Mouse (Mus musculus) heart, adult 2 months (tissue): Measurements from ENCODE around the gene Sypl2. TPM values are rescaled to one million over a fixed set of nuclear protein-coding genes. Genes with fewer than 3 reads are reported as not detected.
A peak's percentile ranks its signal among the peaks of the same experiment; 100 is the strongest.
"Not testable (repeated sequence)": the region's sequence is repeated elsewhere in the genome, so short reads cannot be mapped to it uniquely, and the experiment has no call there.

ENCODE experiments used
- DNase-seq, 2 experiments: peaks; one replicate each; pipeline ENCODE4 v3.0.0; 2021
- H3K27ac ChIP-seq: fragments of 200-600 bp; 2 replicates; pipeline ENCODE4 v1.8.1; 2022
- H3K27me3 ChIP-seq: fragments of 200-500 bp; 2 replicates; pipeline ENCODE4 v1.6.1; 2012; ENCODE audit warnings: mild to moderate bottlenecking, low read length, inconsistent platforms, mixed read lengths; ENCODE audit not compliant: control insufficient read depth, insufficient read depth
- H3K36me3 ChIP-seq: fragments of 200-500 bp; 2 replicates; pipeline ENCODE4 v1.6.1; 2012; ENCODE audit warnings: low read length, inconsistent platforms; ENCODE audit not compliant: control insufficient read depth, insufficient read depth
- H3K4me1 ChIP-seq: fragments of 200-500 bp; 2 replicates; pipeline ENCODE4 v1.6.1; 2011; ENCODE audit warnings: low read length; ENCODE audit not compliant: control insufficient read depth, insufficient read depth
- H3K4me3 ChIP-seq: fragments of 200-600 bp; 2 replicates; pipeline ENCODE4 v1.8.1; 2022
- H3K79me2 ChIP-seq: fragments of 200-500 bp; replicated peaks from 2 replicates; pipeline ENCODE4 v1.6.1; 2012; ENCODE audit warnings: mild to moderate bottlenecking, inconsistent platforms, low read length, moderate library complexity, mixed read lengths; ENCODE audit not compliant: control insufficient read depth, insufficient read depth
- H3K9ac ChIP-seq: fragments of 200-500 bp; 2 replicates; pipeline ENCODE4 v1.6.1; 2012; ENCODE audit warnings: low read depth, mild to moderate bottlenecking, control low read depth, inconsistent platforms, low read length, mixed read lengths
- CTCF ChIP-seq: fragments of 200-600 bp; IDR thresholded peaks from 2 replicates; pipeline ENCODE4 v1.8.1; 2022; ENCODE audit warnings: antibody characterized with exemption, mild to moderate bottlenecking, moderate library complexity
- EP300 ChIP-seq: fragments of 200-500 bp; IDR thresholded peaks from 2 replicates; pipeline ENCODE4 v1.6.1; 2011; ENCODE audit warnings: low read depth, low read length, control low read depth; ENCODE audit not compliant: insufficient read depth
- POLR2A ChIP-seq: fragments of 200-500 bp; IDR thresholded peaks from 2 replicates; pipeline ENCODE4 v1.6.1; 2011; ENCODE audit warnings: mild to moderate bottlenecking, low read depth, low read length, control low read depth; ENCODE audit not compliant: insufficient read depth
- WGBS: fragments of 180-500 bp; shearing (Covaris S2); methylation state at CpG from one replicate; pipeline ENCODE4 v1.1.7; 2018; 5-methylcytosine and 5-hydroxymethylcytosine counted together
- intact Hi-C: fragments of 180-260 bp; cut with DNase I; formaldehyde crosslinking; loops from one replicate; pipeline ENCODE4 v1.15.1; 2025
- polyA plus RNA-seq: library from polyadenylated mRNA; depleted of rRNA; stranded (reverse); fragments of >200 nt; gene quantifications from 2 replicates; pipeline ENCODE4 v1.2.3, GENCODE M21; 2012
- total RNA-seq, 2 experiments: library from RNA; stranded (reverse); gene quantifications; 2 replicates each; pipeline ENCODE4 v1.2.3; 2021

Sypl2 gene
- total and polyA plus RNA-seq, 3 experiments: 0.64 to 1.2 (median 0.77) TPM

DNA sequence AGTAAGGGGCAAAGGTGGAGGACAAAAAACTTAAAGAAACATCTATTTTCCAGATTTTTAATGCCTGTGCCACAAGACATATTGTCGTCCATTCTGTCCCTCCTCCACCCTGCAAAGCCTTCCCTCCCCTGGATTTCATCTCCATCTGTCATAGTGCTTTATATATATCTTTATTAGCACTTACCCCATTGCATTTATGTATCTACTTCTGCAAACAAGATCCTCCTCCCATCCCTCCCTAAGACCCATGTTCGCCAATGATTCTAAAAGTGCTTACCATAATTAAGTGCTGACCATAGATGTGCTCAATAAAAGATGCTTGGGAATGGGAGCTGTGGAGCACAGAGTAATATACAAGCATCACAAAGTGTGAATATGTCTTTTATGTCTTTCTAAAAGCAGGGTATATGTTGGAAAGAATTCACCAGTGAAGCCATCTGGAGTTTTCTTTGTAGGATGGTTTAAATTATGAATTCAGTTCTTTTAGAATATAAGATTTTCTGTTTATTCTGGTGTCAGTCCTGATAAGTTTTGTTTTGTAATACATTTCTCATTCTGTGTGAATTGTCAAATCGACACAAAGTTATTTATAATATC is 14.9 kb upstream of the Sypl2 start:
- TF ChIP-seq EP300: no peak
- no peak for TF ChIP-seq CTCF
- TF ChIP-seq POLR2A: no peak
- H3K27me3 ChIP-seq: no peaks in the 10 kb centered on the region
- no peak overlapping the region for H3K9ac ChIP-seq
- no peak overlapping the region for H3K4me3 ChIP-seq
- no peaks in the 10 kb centered on the region for H3K36me3 ChIP-seq
- 74% methylated on average over 3 of the region's 3 CpGs for WGBS
- no peak for DNase-seq
- intact Hi-C loops: no loop called here
- no peaks in the 10 kb centered on the region for H3K4me1 ChIP-seq
- no peaks in the 10 kb centered on the region for H3K79me2 ChIP-seq
- no peak overlapping the region for H3K27ac ChIP-seq

DNA sequence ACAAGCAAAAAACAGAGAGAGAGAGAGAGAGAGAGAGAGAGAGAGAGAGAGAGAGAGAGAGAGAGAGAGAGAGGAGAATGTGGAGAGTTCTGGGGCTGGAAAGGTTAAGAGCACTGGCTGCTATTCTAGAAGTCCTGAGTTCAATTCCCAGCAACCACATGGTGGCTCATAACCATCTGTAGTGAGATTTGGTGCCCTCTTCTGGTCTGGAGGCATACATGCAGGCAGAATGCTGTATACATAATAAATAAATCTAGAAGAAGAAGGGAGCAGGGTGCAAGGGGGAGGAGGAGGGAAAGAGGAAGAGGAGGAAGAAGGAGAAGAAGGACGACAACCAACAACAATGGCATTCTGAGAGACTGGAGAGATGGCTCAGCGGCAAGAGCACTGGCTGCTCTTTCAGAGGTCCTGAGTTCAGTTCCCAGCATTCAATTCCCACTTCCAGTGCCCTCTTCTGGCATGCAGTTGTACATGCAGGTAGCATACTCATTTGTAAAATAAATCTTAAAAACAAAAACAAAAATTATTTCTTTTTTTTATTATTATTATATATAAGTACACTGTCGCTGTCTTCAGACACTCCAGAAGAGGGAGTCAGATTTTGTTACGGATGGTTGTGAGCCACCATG is 11.1 kb upstream of the Sypl2 start:
- not testable (repeated sequence) for H3K27ac ChIP-seq, H3K4me3 ChIP-seq, H3K79me2 ChIP-seq, H3K4me1 ChIP-seq, H3K9ac ChIP-seq, H3K27me3 ChIP-seq, H3K36me3 ChIP-seq, DNase-seq
- WGBS: 78% methylated on average over 4 of the region's 4 CpGs
- peak; percentile 18; the same call in 1 of the 2 replicates for TF ChIP-seq CTCF
- intact Hi-C loops: loop anchor here (2.0 kb wide), 1 partner anchor 73 kb away; no protein-coding TSS in a partner anchor

DNA sequence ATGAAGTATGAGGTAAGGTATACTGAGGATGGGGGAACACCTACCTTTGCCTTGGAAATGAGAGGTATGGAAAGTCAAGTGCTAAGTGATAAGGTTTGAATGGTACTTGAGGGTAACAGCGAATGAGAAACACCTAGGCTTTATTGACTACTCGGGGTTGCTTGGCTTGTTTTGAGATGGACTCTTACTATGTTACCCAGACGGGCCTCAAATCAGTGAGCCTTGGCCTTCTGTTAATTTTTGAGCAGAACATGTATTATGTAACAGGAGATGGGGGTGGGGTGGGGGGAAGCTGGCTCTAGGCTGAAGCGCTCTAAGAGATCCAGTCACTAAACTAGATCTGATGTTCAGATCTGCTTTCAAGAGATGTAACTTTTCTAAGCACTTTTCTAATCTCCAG is 5.2 kb upstream of the Sypl2 start:
- Histone ChIP-seq H3K27me3 (peaks cover 3% of the 10 kb centered on the region), H3K4me3 (no peak overlapping the region), H3K9ac (no peak overlapping the region), H3K27ac (no peak overlapping the region), H3K79me2 (no peaks in the 10 kb centered on the region), H3K36me3 (no peaks in the 10 kb centered on the region), H3K4me1 (no peaks in the 10 kb centered on the region; the same call in 1 of the 2 replicates)
- no peak for DNase-seq
- 79% methylated on average over 4 of the region's 4 CpGs for WGBS
- TF ChIP-seq CTCF (no peak), EP300 (no peak), POLR2A (no peak)
- intact Hi-C loops: no loop called here

DNA sequence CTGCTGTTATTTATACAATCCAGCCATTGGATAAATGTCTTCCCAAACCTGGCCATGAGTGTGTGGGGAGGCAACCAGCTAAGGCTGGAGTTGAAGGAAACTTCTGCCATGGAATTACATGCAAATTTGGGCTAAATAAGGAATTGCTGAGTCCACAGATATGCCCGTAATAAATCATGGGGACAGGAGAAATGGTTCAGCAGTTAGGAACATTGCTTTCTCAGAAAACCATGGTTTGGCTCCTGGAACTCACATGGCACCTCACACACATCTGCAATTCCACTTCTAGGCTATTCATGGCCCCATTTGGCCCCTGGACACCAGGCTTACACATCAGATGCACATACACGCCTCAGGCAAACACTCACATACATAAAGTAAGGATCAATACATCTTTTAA is 1.1 kb upstream of the Sypl2 start:
- Histone ChIP-seq H3K27me3 (peaks cover 10% of the 10 kb centered on the region), H3K36me3 (no peaks in the 10 kb centered on the region), H3K4me1 (no peaks in the 10 kb centered on the region; the same call in 1 of the 2 replicates), H3K79me2 (no peaks in the 10 kb centered on the region), H3K27ac (no peak overlapping the region), H3K9ac (no peak overlapping the region), H3K4me3 (no peak overlapping the region)
- WGBS: 92% methylated on average over 2 of the region's 2 CpGs
- TF ChIP-seq EP300 (no peak), CTCF (no peak), POLR2A (no peak)
- no peak for DNase-seq
- intact Hi-C loops: no loop called here

- WGBS: 7% methylated on average over 67 of the region's 67 CpGs
Observed at GRCm38 (mm10) chr3:108225711-108226557, 514 bp downstream of the Sypl2 start.

GRCm38 (mm10) chr3:108220661-108221060 is 5.8 kb downstream of the Sypl2 start:
- intact Hi-C loops: no loop called here
- WGBS: 41% methylated on average over 3 of the region's 3 CpGs
- Histone ChIP-seq H3K36me3 (no peaks in the 10 kb centered on the region), H3K27me3 (no peaks in the 10 kb centered on the region), H3K27ac (no peak overlapping the region), H3K79me2 (no peaks in the 10 kb centered on the region), H3K9ac (no peak overlapping the region), H3K4me1 (no peaks in the 10 kb centered on the region), H3K4me3 (no peak overlapping the region)
- TF ChIP-seq POLR2A (no peak), EP300 (no peak), CTCF (no peak)
- DNase-seq: no peak

More at GRCm38 (mm10) chr3:108225711-108226557, 514 bp downstream of the Sypl2 start:
- Histone ChIP-seq H3K27me3 (peaks cover 10% of the 10 kb centered on the region), H3K4me1 (no peaks in the 10 kb centered on the region), H3K4me3 (peak overlapping the region; percentile 42), H3K79me2 (no peaks in the 10 kb centered on the region), H3K9ac (peak overlapping the region; percentile 48; the same call in 1 of the 2 replicates), H3K27ac (no peak overlapping the region), H3K36me3 (no peaks in the 10 kb centered on the region)
- no peak for DNase-seq
- TF ChIP-seq EP300 (no peak), CTCF (no peak), POLR2A (no peak)
- intact Hi-C loops: no loop called here
